Comparison of ENCODE assay signal across 26 mouse cellular contexts in genomic region chr1:84417276-84417675, GRCm38 (mm10). TPM values are rescaled to one million over a fixed set of nuclear protein-coding genes. Genes with fewer than 3 reads are reported as not detected.
DNase-seq lines count a peak whose midpoint lies in the region; ATAC-seq and TF ChIP-seq lines count a peak whose summit lies in the region.
"Had no signal": no experiment of that assay in that cellular context is flagged by ENCODE, and none has a peak within 500 bp of the region (broad histone marks: within the 10 kb centered on the region; RNA-seq: fewer than 3 reads in every experiment).

No protein-coding gene starts in this region.

- H3K9me3 ChIP-seq in intestine, embryonic 14.5 days (ENCODE audit: control insufficient read depth, low read length) = no peaks in the 10 kb centered on the region
- H3K9me3 ChIP-seq in intestine, embryonic 15.5 days = no peaks in the 10 kb centered on the region
- no peaks in the 10 kb centered on the region for H3K9me3 ChIP-seq in kidney, postnatal 0 days (replicated peaks; ENCODE audit: low read length)
- H3K9me3 ChIP-seq in neural tube, embryonic 13.5 days = no peaks in the 10 kb centered on the region
- no peaks in the 10 kb centered on the region for H3K9me3 ChIP-seq in neural tube, embryonic 15.5 days (replicated peaks)
- H3K9me3 ChIP-seq: embryonic facial prominence, embryonic 13.5 days; forebrain, embryonic 12.5 days; hindbrain, embryonic 13.5 days; limb, embryonic 10.5 days; limb, embryonic 15.5 days; liver, embryonic 13.5 days; stomach, embryonic 15.5 days had no signal

- no peaks in the 10 kb centered on the region for H3K36me3 ChIP-seq in intestine, embryonic 14.5 days (ENCODE audit: control insufficient read depth, insufficient read depth, low read length)
- H3K36me3 ChIP-seq in intestine, embryonic 15.5 days = no peaks in the 10 kb centered on the region
- no peaks in the 10 kb centered on the region for H3K36me3 ChIP-seq in kidney, postnatal 0 days (ENCODE audit: insufficient read depth, low read length)
- peaks cover 32% of the 10 kb centered on the region for H3K36me3 ChIP-seq in neural tube, embryonic 13.5 days
- H3K36me3 ChIP-seq in neural tube, embryonic 15.5 days = peaks cover 21% of the 10 kb centered on the region
- H3K36me3 ChIP-seq: embryonic facial prominence, embryonic 13.5 days; forebrain, embryonic 12.5 days; limb, embryonic 10.5 days; limb, embryonic 15.5 days; liver, embryonic 13.5 days; stomach, embryonic 15.5 days had no signal

- 0 out of 2 replicates have a peak, but pooled peaks cover 10% of the 10 kb centered on the region for H3K4me1 ChIP-seq in intestine, embryonic 14.5 days (replicated peaks; ENCODE audit: control insufficient read depth, insufficient read depth, low read length)
- H3K4me1 ChIP-seq in intestine, embryonic 15.5 days (replicated peaks) = no peaks in the 10 kb centered on the region
- no peaks in the 10 kb centered on the region for H3K4me1 ChIP-seq in kidney, postnatal 0 days (replicated peaks; ENCODE audit: insufficient read depth, low read length)
- peaks cover 8% of the 10 kb centered on the region; the same call in 1 of the 2 replicates for H3K4me1 ChIP-seq in neural tube, embryonic 13.5 days (replicated peaks)
- peaks cover 4% of the 10 kb centered on the region; the same call in 1 of the 2 replicates for H3K4me1 ChIP-seq in neural tube, embryonic 15.5 days
- H3K4me1 ChIP-seq: embryonic facial prominence, embryonic 13.5 days; limb, embryonic 10.5 days; limb, embryonic 15.5 days; liver, embryonic 13.5 days; stomach, embryonic 15.5 days had no signal

- H3K27ac ChIP-seq in intestine, embryonic 14.5 days (ENCODE audit: low read depth) = peak overlapping the region; percentile 6; the same call in 1 of the 2 replicates
- H3K27ac ChIP-seq in intestine, embryonic 15.5 days = no peak overlapping the region
- H3K27ac ChIP-seq in kidney, postnatal 0 days = no peak overlapping the region
- no peak overlapping the region for H3K27ac ChIP-seq in neural tube, embryonic 13.5 days (replicated peaks)
- 0 out of 2 replicates have a peak overlapping the region, but pooled peaks have one; percentile 41 for H3K27ac ChIP-seq in neural tube, embryonic 15.5 days (replicated peaks)
- H3K27ac ChIP-seq: embryonic facial prominence, embryonic 13.5 days; forebrain, embryonic 12.5 days; hindbrain, embryonic 13.5 days; limb, embryonic 10.5 days; limb, embryonic 15.5 days; liver, embryonic 13.5 days; stomach, embryonic 15.5 days had no signal

- no peak for DNase-seq in intestine, embryonic 14.5 days (ENCODE audit: low spot score)
- peak; percentile 63 for DNase-seq in kidney, postnatal 0 days (ENCODE audit: low spot score)
- DNase-seq in kidney, adult 18-20 months = no peak
- DNase-seq in neural tube, embryonic 10.5 days (ENCODE audit: extremely low spot score, low spot score) = no peak
- DNase-seq in heart, adult 11 months = no peak
- DNase-seq: adrenal gland, postnatal 14 days; cerebellum, adult 18-20 months; cerebellum, postnatal 10 days; gastrocnemius, postnatal 25 days; heart, postnatal 36 days; layer of hippocampus, adult 9-11 months; liver, embryonic 13.5 days; lung, adult 2 months; right cerebral cortex, postnatal 14 days; thymus, adult 18-20 months; thymus, postnatal 25 days had no signal

- H3K9ac ChIP-seq in intestine, embryonic 14.5 days (ENCODE audit: low read length) = no peak overlapping the region
- H3K9ac ChIP-seq in intestine, embryonic 15.5 days = no peak overlapping the region
- no peak overlapping the region for H3K9ac ChIP-seq in kidney, postnatal 0 days (ENCODE audit: low read depth, low read length)
- H3K9ac ChIP-seq in neural tube, embryonic 13.5 days = no peak overlapping the region
- H3K9ac ChIP-seq in neural tube, embryonic 15.5 days (replicated peaks) = no peak overlapping the region
- H3K9ac ChIP-seq: embryonic facial prominence, embryonic 13.5 days; forebrain, embryonic 12.5 days; hindbrain, embryonic 13.5 days; limb, embryonic 15.5 days; liver, embryonic 13.5 days; stomach, embryonic 15.5 days had no signal

- ATAC-seq in intestine, embryonic 14.5 days (replicated peaks; ENCODE audit: low FRiP score, low TSS enrichment, low read depth) = no peak
- no peak for ATAC-seq in intestine, embryonic 15.5 days
- no peak for ATAC-seq in kidney, postnatal 0 days (replicated peaks; ENCODE audit: low FRiP score, low read depth)
- 0 out of 2 replicates have a peak, but pooled peaks have one; percentile 3 for ATAC-seq in neural tube, embryonic 13.5 days (ENCODE audit: low read depth)
- ATAC-seq in neural tube, embryonic 15.5 days (ENCODE audit: low FRiP score) = no peak

- no peak for TF ChIP-seq CTCF in kidney, postnatal 0 days (IDR thresholded peaks at IDR 0.05; ENCODE audit: low read depth)

- no peak overlapping the region for H3K4me2 ChIP-seq in intestine, embryonic 14.5 days (ENCODE audit: low read length)
- no peak overlapping the region for H3K4me2 ChIP-seq in intestine, embryonic 15.5 days (replicated peaks)
- no peak overlapping the region for H3K4me2 ChIP-seq in kidney, postnatal 0 days (ENCODE audit: low read length)
- H3K4me2 ChIP-seq in neural tube, embryonic 13.5 days = no peak overlapping the region
- no peak overlapping the region for H3K4me2 ChIP-seq in neural tube, embryonic 15.5 days
- H3K4me2 ChIP-seq: embryonic facial prominence, embryonic 13.5 days; forebrain, embryonic 12.5 days; heart, embryonic 11.5 days; hindbrain, embryonic 13.5 days; limb, embryonic 15.5 days; liver, embryonic 13.5 days; stomach, embryonic 15.5 days had no signal

- 59% methylated on average over 6 of the region's 6 CpGs for WGBS in intestine, embryonic 14.5 days
- WGBS in intestine, embryonic 15.5 days = 61% methylated on average over 6 of the region's 6 CpGs
- WGBS in kidney, postnatal 0 days = 46% methylated on average over 6 of the region's 6 CpGs
- WGBS in neural tube, embryonic 13.5 days = 71% methylated on average over 6 of the region's 6 CpGs
- 66% methylated on average over 6 of the region's 6 CpGs for WGBS in neural tube, embryonic 15.5 days

- H3K27me3 ChIP-seq in intestine, embryonic 14.5 days (replicated peaks; ENCODE audit: control insufficient read depth, insufficient read depth, low read length) = no peaks in the 10 kb centered on the region
- H3K27me3 ChIP-seq in intestine, embryonic 15.5 days (replicated peaks) = no peaks in the 10 kb centered on the region
- no peaks in the 10 kb centered on the region for H3K27me3 ChIP-seq in kidney, postnatal 0 days (ENCODE audit: insufficient read depth, low read length)
- no peaks in the 10 kb centered on the region for H3K27me3 ChIP-seq in neural tube, embryonic 13.5 days
- H3K27me3 ChIP-seq in neural tube, embryonic 15.5 days (replicated peaks) = no peaks in the 10 kb centered on the region
- H3K27me3 ChIP-seq: embryonic facial prominence, embryonic 13.5 days; forebrain, embryonic 12.5 days; hindbrain, embryonic 13.5 days; limb, embryonic 15.5 days; liver, embryonic 13.5 days; stomach, embryonic 15.5 days had no signal

- no peak overlapping the region for H3K4me3 ChIP-seq in intestine, embryonic 14.5 days (ENCODE audit: low read depth, low read length)
- H3K4me3 ChIP-seq in intestine, embryonic 15.5 days (replicated peaks) = no peak overlapping the region
- no peak overlapping the region for H3K4me3 ChIP-seq in kidney, postnatal 0 days (replicated peaks; ENCODE audit: low read depth, low read length)
- no peak overlapping the region for H3K4me3 ChIP-seq in neural tube, embryonic 13.5 days
- H3K4me3 ChIP-seq in neural tube, embryonic 15.5 days (replicated peaks) = no peak overlapping the region
- H3K4me3 ChIP-seq: embryonic facial prominence, embryonic 13.5 days; forebrain, embryonic 12.5 days; hindbrain, embryonic 13.5 days; limb, embryonic 10.5 days; limb, embryonic 15.5 days; liver, embryonic 13.5 days; stomach, embryonic 15.5 days had no signal

RNA-seq across cellular contexts. Expression of gene Pid1, which starts 53.3 kb away (rescaled TPM):
- 15.0 and 17.1 TPM in 2 replicates for polyA plus RNA-seq in intestine, embryonic 14.5 days (2014; fragmentation: Nextera tagmentation; extraction: Ambion mirVana)
- 21.3 and 22.0 TPM in 2 replicates for polyA plus RNA-seq in intestine, embryonic 15.5 days (2015; fragmentation: Nextera tagmentation; extraction: Ambion mirVana)
- polyA plus RNA-seq in kidney, postnatal 0 days (2015; fragmentation: Nextera tagmentation; extraction: Ambion mirVana) = 21.2 and 22.9 TPM in 2 replicates
- polyA plus RNA-seq in neural tube, embryonic 13.5 days (2015; fragmentation: Nextera tagmentation; extraction: Ambion mirVana) = 133 and 143 TPM in 2 replicates
- 83.9 and 97.2 TPM in 2 replicates for polyA plus RNA-seq in neural tube, embryonic 15.5 days (2015; fragmentation: Nextera tagmentation; extraction: Ambion mirVana)

Comparison
In these comparisons a context has a peak if more than half of its experiments do, and no peak if none do; other contexts are left out.
1. H3K27ac ChIP-seq: peak in intestine, embryonic 14.5 days (single experiment) and neural tube, embryonic 15.5 days (single experiment); none in intestine, embryonic 15.5 days (single experiment), kidney, postnatal 0 days (single experiment) and neural tube, embryonic 13.5 days (single experiment).